Comparison of ENCODE assay signal across 8 mouse cellular contexts in the genomic region with DNA sequence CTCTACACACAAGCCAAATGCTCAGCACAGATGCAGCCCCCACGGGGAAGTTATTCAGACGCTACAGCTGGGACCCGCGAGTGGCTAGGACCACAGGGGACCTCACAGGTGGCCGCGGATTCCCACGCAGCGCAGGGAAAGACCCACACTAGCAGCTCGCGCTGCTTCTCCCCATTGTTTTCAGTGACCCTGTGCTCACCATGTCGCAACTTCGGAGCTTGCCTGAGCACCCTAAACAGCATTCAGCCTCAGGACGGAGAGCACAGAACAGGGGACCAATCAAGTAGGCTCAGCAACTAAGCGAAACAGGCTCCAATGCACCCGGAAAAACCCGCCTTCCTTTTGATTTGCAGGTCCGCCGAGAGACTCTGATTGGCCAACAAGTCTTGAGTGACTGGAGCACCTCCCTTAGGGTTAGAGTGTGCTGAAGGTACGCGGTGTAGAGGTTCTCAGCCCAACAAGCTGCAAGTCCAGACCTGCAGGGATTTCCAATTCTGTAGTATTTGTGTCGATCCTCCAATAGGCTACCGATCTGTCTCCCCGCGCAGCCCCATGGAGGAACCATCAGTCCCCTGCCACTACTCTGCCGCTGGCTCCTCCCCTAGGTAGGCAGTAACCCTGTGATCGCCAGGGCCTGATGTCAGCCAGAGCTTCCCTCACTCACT. TPM values are rescaled to one million over a fixed set of nuclear protein-coding genes. Genes with fewer than 3 reads are reported as not detected.
DNase-seq lines count a peak whose midpoint lies in the region; ATAC-seq lines count a peak whose summit lies in the region.
"Not testable (repeated sequence)": the region's sequence is repeated elsewhere in the genome, so short reads cannot be mapped to it uniquely, and the experiment has no call there.

A gene (minus strand): TSS at position 505 of the 665 bp plus-strand sequence.

- peak; percentile 99 for ATAC-seq in inflammation-experienced regulatory T-cells, adult 6 months
- peak; percentile 100 for ATAC-seq in megakaryocyte-erythroid progenitor cell, adult 5-6 weeks (replicated peaks; ENCODE audit: low FRiP score, low TSS enrichment, poor library complexity, severe bottlenecking)

- intact Hi-C loops in gastrocnemius, postnatal 14 days (cut with DNase I; ENCODE audit: low total_unique reads); left cerebral cortex, postnatal 10 days (cut with DNase I): not testable (repeated sequence)

- DNase-seq in adipocyte (ENCODE audit: low spot score) = peak; percentile 86
- DNase-seq in embryo, embryonic 10.5 days (ENCODE audit: low spot score) = peak; percentile 91
- DNase-seq in gastrocnemius, postnatal 14 days = peak; percentile 42
- DNase-seq in left cerebral cortex, postnatal 10 days (ENCODE audit: extremely low spot score in 1 of 2, low spot score in 2 of 2) = peak; percentile 74 to 80
- peak; percentile 75 for DNase-seq in right cerebral cortex, postnatal 25 days
- DNase-seq in urinary bladder, postnatal 4 days (ENCODE audit: low spot score in 2 of 2) = peak; percentile 63 to 69

RNA-seq across cellular contexts. Expression of the gene that starts here (rescaled TPM):
- total RNA-seq in gastrocnemius, postnatal 14 days (2021) = under 1 TPM; 0.42 to 0.57 TPM
- 10 to 100 TPM in 2 of 3 experiments, 1 to 10 TPM in 1; 6.2 to 13.7 (median 11.9) TPM for polyA plus RNA-seq in inflammation-experienced regulatory T-cells, adult 6 months (2017; shearing (Covaris generic))
- total RNA-seq in left cerebral cortex, postnatal 10 days (2021) = 1 to 10 TPM; 1.4 to 1.9 TPM
- total RNA-seq in megakaryocyte-erythroid progenitor cell, adult 5-6 weeks (2014; fragmentation: Nextera tagmentation) = 1.8 and 3.0 TPM in 2 replicates
- total RNA-seq in megakaryocyte-erythroid progenitor cell, adult 5-6 weeks (2017) = 0.61 and 2.9 TPM in 2 replicates

Comparison
In these comparisons a context has a peak if more than half of its experiments do, and no peak if none do; other contexts are left out.
1. Peak in every context shown above with its lines: DNase-seq and ATAC-seq.
2. Peak in DNase-seq in gastrocnemius, postnatal 14 days; RNA of the gene not detected or under 1 TPM.